Mouse (Mus musculus) liver, embryonic 16.5 days (tissue): ENCODE measurements around the gene Med13. TPM values are rescaled to one million over a fixed set of nuclear protein-coding genes. Genes with fewer than 3 reads are reported as not detected.
A peak's percentile ranks its signal among the peaks of the same experiment; 100 is the strongest.
"Not testable (repeated sequence)": the region's sequence is repeated elsewhere in the genome, so short reads cannot be mapped to it uniquely, and the experiment has no call there.

Experiments used
- ATAC-seq: fragments of 200-750 bp; cut with Nextera tagmentation; 2 replicates; pipeline ENCODE4 v1.8.0; 2017; ENCODE audit warnings: low read depth, mild to moderate bottlenecking, moderate number of reproducible peaks, moderate library complexity
- H3K27ac ChIP-seq: fragments of 300-500 bp; sonication (generic); 2 replicates; pipeline ENCODE4 v1.5.1; 2014; ENCODE audit warnings: mild to moderate bottlenecking, low read length
- H3K27me3 ChIP-seq: fragments of 300-500 bp; sonication (generic); 2 replicates; pipeline ENCODE4 v1.6.1; 2014; ENCODE audit warnings: low read depth, low read length, mixed read lengths; ENCODE audit not compliant: control insufficient read depth, insufficient read depth
- H3K36me3 ChIP-seq: fragments of 300-500 bp; sonication (generic); 2 replicates; pipeline ENCODE4 v1.6.1; 2014; ENCODE audit warnings: mild to moderate bottlenecking; ENCODE audit not compliant: control insufficient read depth, insufficient read depth
- H3K4me1 ChIP-seq: fragments of 300-500 bp; sonication (generic); 2 replicates; pipeline ENCODE4 v1.6.1; 2014; ENCODE audit warnings: low read depth, low read length, mixed read lengths; ENCODE audit not compliant: control insufficient read depth
- H3K4me2 ChIP-seq: fragments of 300-500 bp; sonication (generic); 2 replicates; pipeline ENCODE4 v1.6.1; 2014; ENCODE audit warnings: low read depth, low read length, mixed read lengths
- H3K4me3 ChIP-seq: fragments of 300-500 bp; sonication (generic); 2 replicates; pipeline ENCODE4 v1.5.1; 2014; ENCODE audit warnings: low read depth, mild to moderate bottlenecking, low read length
- H3K9ac ChIP-seq: fragments of 300-500 bp; sonication (generic); 2 replicates; pipeline ENCODE4 v1.6.1; 2014; ENCODE audit warnings: low read depth, low read length
- H3K9me3 ChIP-seq: fragments of 300-500 bp; sonication (generic); replicated peaks from 2 replicates; pipeline ENCODE4 v1.6.1; 2016; ENCODE audit warnings: low read length; ENCODE audit not compliant: control insufficient read depth
- WGBS: fragments of 180-500 bp; shearing (Covaris S2); extraction: QIAGEN DNeasy Blood & Tissue Kit; methylation state at CpG from one replicate; pipeline ENCODE4 v1.1.7; 2014; ENCODE audit not compliant: insufficient replicate concordance; 5-methylcytosine and 5-hydroxymethylcytosine counted together
- polyA plus RNA-seq: library from polyadenylated mRNA; unstranded; fragments of >200 nt; fragmentation: Nextera tagmentation; extraction: Ambion mirVana; gene quantifications from 2 replicates; pipeline ENCODE4 v1.2.1, GENCODE M21; 2015

Gene Med13
- polyA plus RNA-seq, 1 experiment from 2014 or later = 3.0 TPM

GRCm38 (mm10) chr11:86348872-86349271 is 8.5 kb downstream of the Med13 start:
- Histone ChIP-seq H3K4me1 (peaks cover 4% of the 10 kb centered on the region), H3K9me3 (no peaks in the 10 kb centered on the region), H3K36me3 (peaks cover 9% of the 10 kb centered on the region), H3K4me2 (no peak overlapping the region), H3K27me3 (no peaks in the 10 kb centered on the region), H3K9ac (no peak overlapping the region), H3K27ac (peak overlapping the region; percentile 44; the same call in 1 of the 2 replicates), H3K4me3 (no peak overlapping the region)
- ATAC-seq = no peak

- H3K36me3 ChIP-seq = peaks cover 11% of the 10 kb centered on the region
- ATAC-seq = peak; percentile 56; the same call in 1 of the 2 replicates
- H3K4me1 ChIP-seq = peaks cover 2% of the 10 kb centered on the region
- no peak overlapping the region for H3K9ac ChIP-seq
- 76% methylated on average over 5 of the region's 5 CpGs for WGBS
- H3K9me3 ChIP-seq = no peaks in the 10 kb centered on the region
- H3K4me3 ChIP-seq = no peak overlapping the region
- H3K27me3 ChIP-seq = no peaks in the 10 kb centered on the region
- H3K27ac ChIP-seq = no peak overlapping the region
- 0 out of 2 replicates have a peak overlapping the region, but pooled peaks have one; percentile 22 for H3K4me2 ChIP-seq
Measured at GRCm38 (mm10) chr11:86347387-86348122, 9.8 kb downstream of the Med13 start.

- ATAC-seq = no peak
- WGBS = 59% methylated on average over 3 of the region's 3 CpGs
- Histone ChIP-seq H3K36me3 (peaks cover 16% of the 10 kb centered on the region), H3K27me3 (no peaks in the 10 kb centered on the region), H3K9me3 (no peaks in the 10 kb centered on the region), H3K27ac (no peak overlapping the region), H3K9ac (no peak overlapping the region), H3K4me2 (no peak overlapping the region), H3K4me1 (no peaks in the 10 kb centered on the region; the same call in none of the 2 replicates), H3K4me3 (no peak overlapping the region)
Measured at GRCm38 (mm10) chr11:86346525-86346924, 10.9 kb downstream of the Med13 start.

GRCm38 (mm10) chr11:86344940-86345339 is 12.5 kb downstream of the Med13 start:
- not testable (repeated sequence) for H3K4me2 ChIP-seq, H3K9me3 ChIP-seq, H3K9ac ChIP-seq, H3K27me3 ChIP-seq, H3K4me1 ChIP-seq, H3K4me3 ChIP-seq, H3K27ac ChIP-seq, ATAC-seq
- peaks cover 16% of the 10 kb centered on the region for H3K36me3 ChIP-seq
- 75% methylated on average over 1 of the region's 1 CpGs for WGBS

GRCm38 (mm10) chr11:86324251-86324650 is 33.2 kb downstream of the Med13 start:
- Histone ChIP-seq H3K9me3 (no peaks in the 10 kb centered on the region), H3K4me1 (no peaks in the 10 kb centered on the region), H3K27ac (no peak overlapping the region), H3K4me2 (no peak overlapping the region), H3K36me3 (peaks cover 27% of the 10 kb centered on the region), H3K9ac (no peak overlapping the region), H3K27me3 (no peaks in the 10 kb centered on the region), H3K4me3 (no peak overlapping the region)
- WGBS = 85% methylated on average over 5 of the region's 5 CpGs
- ATAC-seq = no peak

GRCm38 (mm10) chr11:86314992-86315391 is 42.4 kb downstream of the Med13 start:
- not testable (repeated sequence) for H3K9me3 ChIP-seq, H3K27ac ChIP-seq, H3K4me2 ChIP-seq, H3K4me3 ChIP-seq, H3K4me1 ChIP-seq, H3K9ac ChIP-seq, H3K27me3 ChIP-seq, ATAC-seq
- 79% methylated on average over 3 of the region's 3 CpGs for WGBS
- H3K36me3 ChIP-seq = peaks cover 19% of the 10 kb centered on the region

- Histone ChIP-seq H3K4me2 (no peak overlapping the region), H3K27me3 (no peaks in the 10 kb centered on the region), H3K27ac (no peak overlapping the region), H3K4me1 (no peaks in the 10 kb centered on the region), H3K36me3 (peaks cover 8% of the 10 kb centered on the region), H3K9me3 (no peaks in the 10 kb centered on the region), H3K4me3 (no peak overlapping the region), H3K9ac (no peak overlapping the region)
- no peak for ATAC-seq
- WGBS = 50% methylated on average over 6 of the region's 6 CpGs
Measured at GRCm38 (mm10) chr11:86310280-86310679, 47.1 kb downstream of the Med13 start.

- WGBS = 89% methylated on average over 10 of the region's 10 CpGs
- not testable (repeated sequence) for H3K27me3 ChIP-seq, ATAC-seq
Measured at GRCm38 (mm10) chr11:86292201-86292600, 65.2 kb downstream of the Med13 start.

GRCm38 (mm10) chr11:86291714-86292113 is 65.7 kb downstream of the Med13 start:
- 91% methylated on average over 6 of the region's 6 CpGs for WGBS
- no peak overlapping the region for H3K9ac ChIP-seq
- no peak for ATAC-seq
- no peaks in the 10 kb centered on the region for H3K9me3 ChIP-seq
- peaks cover 16% of the 10 kb centered on the region for H3K36me3 ChIP-seq
- H3K4me3 ChIP-seq = no peak overlapping the region
- H3K27me3 ChIP-seq = no peaks in the 10 kb centered on the region
- H3K4me1 ChIP-seq = no peaks in the 10 kb centered on the region; the same call in 1 of the 2 replicates
- H3K27ac ChIP-seq = no peak overlapping the region
- no peak overlapping the region for H3K4me2 ChIP-seq

More at GRCm38 (mm10) chr11:86292201-86292600, 65.2 kb downstream of the Med13 start:
- H3K9me3 ChIP-seq, H3K9ac ChIP-seq, H3K4me3 ChIP-seq, H3K4me1 ChIP-seq, H3K4me2 ChIP-seq, H3K27ac ChIP-seq: not testable (repeated sequence)
- H3K36me3 ChIP-seq = peaks cover 15% of the 10 kb centered on the region
